Mouse (Mus musculus) intestine, embryonic 16.5 days (tissue): Measurements from ENCODE around the gene Slamf8. TPM values are rescaled to one million over a fixed set of nuclear protein-coding genes. Genes with fewer than 3 reads are reported as not detected.

ENCODE experiments used
- polyA plus RNA-seq: library from polyadenylated mRNA; unstranded; fragments of >200 nt; fragmentation: Nextera tagmentation; extraction: Ambion mirVana; gene quantifications from 2 replicates; pipeline ENCODE4 v1.2.1, GENCODE M21; 2015

Slamf8 gene
- polyA plus RNA-seq, 1 experiment from 2014 or later = 0.64 TPM

Other genes starting within 250 kb of the Slamf8 start
- 0.07 and 0.10 TPM in 2 replicates for gene Kcnj10, start 249.4 kb downstream of the Slamf8 start, polyA plus RNA-seq
- gene Pigm, start 214.0 kb downstream of the Slamf8 start, polyA plus RNA-seq = 5.0 and 5.6 TPM in 2 replicates
- 1.6 and 2.3 TPM in 2 replicates for gene Slamf9, start 115.2 kb downstream of the Slamf8 start, polyA plus RNA-seq
- 109 and 110 TPM in 2 replicates for gene Igsf9, start 108.8 kb downstream of the Slamf8 start, polyA plus RNA-seq
- 469 and 470 TPM in 2 replicates for gene Tagln2, start 90.5 kb downstream of the Slamf8 start, polyA plus RNA-seq
- gene Cfap45, start 69.8 kb downstream of the Slamf8 start, polyA plus RNA-seq = 1.1 and 1.3 TPM in 2 replicates
- gene Vsig8, start 34.6 kb downstream of the Slamf8 start, polyA plus RNA-seq = 0.15 and 0.31 TPM in 2 replicates
- not detected in 2 replicates for gene Fcrl6, start 12.0 kb upstream of the Slamf8 start, polyA plus RNA-seq
- gene Dusp23, start 42.4 kb upstream of the Slamf8 start, polyA plus RNA-seq = 14.1 and 15.8 TPM in 2 replicates
- gene Crp, start 107.5 kb upstream of the Slamf8 start, polyA plus RNA-seq = 1.1 and 1.3 TPM in 2 replicates